Mouse (Mus musculus): ENCODE measurements around the gene Smchd1. TPM values are rescaled to one million over a fixed set of nuclear protein-coding genes. Genes with fewer than 3 reads are reported as not detected.

Smchd1 gene
- polyA plus RNA-seq, 1 experiment from 2014 or later, result 70.4 TPM

DNA sequence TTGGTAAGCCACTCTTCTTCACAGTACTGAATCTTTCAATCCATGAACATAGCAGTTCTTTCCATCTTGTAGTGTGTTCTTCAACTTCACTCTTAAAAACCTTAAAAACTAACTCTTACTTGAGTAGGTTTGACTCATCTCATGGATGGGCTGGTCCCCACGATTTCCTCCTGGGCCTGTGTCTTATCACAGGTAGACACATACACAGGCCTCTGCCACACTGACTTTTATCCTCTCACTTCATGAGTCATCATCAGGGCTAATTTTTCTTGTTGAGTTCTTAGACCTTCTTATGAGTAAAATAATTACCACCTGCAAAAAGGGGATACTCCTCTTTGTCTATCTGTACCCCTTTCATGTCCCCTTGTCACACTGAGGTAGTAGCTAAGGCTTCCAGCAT is 58.1 kb downstream of the Smchd1 start:
- Histone ChIP-seq H3K9ac (replicated peaks; ENCODE audit: low read depth, low read length) (no peak overlapping the region), H3K36me3 (ENCODE audit: control insufficient read depth, insufficient read depth, low read length) (peaks cover 11% of the 10 kb centered on the region; the same call in 1 of the 2 replicates), H3K4me3 (ENCODE audit: low read depth, low read length) (no peak overlapping the region), H3K4me1 (ENCODE audit: control insufficient read depth, insufficient read depth, low read length) (no peaks in the 10 kb centered on the region), H3K27ac (ENCODE audit: low read depth, low read length) (no peak overlapping the region), H3K27me3 (ENCODE audit: control insufficient read depth, insufficient read depth, low read length) (no peaks in the 10 kb centered on the region), H3K9me3 (ENCODE audit: control insufficient read depth, low read length) (no peaks in the 10 kb centered on the region; the same call in 1 of the 2 replicates), H3K4me2 (ENCODE audit: low read depth, low read length) (no peak overlapping the region)
- 97% methylated on average over 1 of the region's 1 CpGs for WGBS
- no peak for ATAC-seq (ENCODE audit: low read depth)

DNA sequence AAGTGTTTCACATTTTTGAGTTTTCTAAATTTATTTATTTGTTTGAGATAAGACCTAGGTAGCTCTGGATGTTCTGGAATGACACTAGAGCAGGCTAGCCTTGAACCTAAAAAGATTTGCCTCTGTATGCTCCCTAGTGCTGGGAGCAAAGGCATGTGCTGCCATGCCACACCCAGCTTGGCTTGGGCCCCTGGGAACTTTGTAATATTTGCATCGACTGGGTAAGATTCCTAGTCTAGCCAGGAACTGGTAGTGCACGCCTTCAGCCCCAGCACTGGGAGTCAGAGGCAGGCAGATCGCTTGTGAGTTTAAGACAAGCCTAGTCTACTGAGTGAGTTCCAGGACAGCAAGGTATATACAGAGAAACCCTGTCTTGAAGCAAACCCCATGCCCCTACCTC is 87.7 kb downstream of the Smchd1 start:
- Histone ChIP-seq H3K27me3 (ENCODE audit: control insufficient read depth, insufficient read depth, low read length) (no peaks in the 10 kb centered on the region), H3K36me3 (ENCODE audit: control insufficient read depth, insufficient read depth, low read length) (peaks cover 12% of the 10 kb centered on the region), H3K4me1 (ENCODE audit: control insufficient read depth, insufficient read depth, low read length) (no peaks in the 10 kb centered on the region), H3K27ac (ENCODE audit: low read depth, low read length) (no peak overlapping the region), H3K9me3 (ENCODE audit: control insufficient read depth, low read length) (no peaks in the 10 kb centered on the region), H3K9ac (replicated peaks; ENCODE audit: low read depth, low read length) (no peak overlapping the region), H3K4me2 (ENCODE audit: low read depth, low read length) (no peak overlapping the region), H3K4me3 (ENCODE audit: low read depth, low read length) (no peak overlapping the region)
- WGBS, result 93% methylated on average over 3 of the region's 3 CpGs
- no peak for ATAC-seq (ENCODE audit: low read depth)

GRCm38 (mm10) chr17:71380346-71380745 is 94.8 kb downstream of the Smchd1 start:
- Histone ChIP-seq H3K27me3 (ENCODE audit: control insufficient read depth, insufficient read depth, low read length) (no peaks in the 10 kb centered on the region), H3K4me2 (ENCODE audit: low read depth, low read length) (no peak overlapping the region), H3K9me3 (ENCODE audit: control insufficient read depth, low read length) (no peaks in the 10 kb centered on the region), H3K4me3 (ENCODE audit: low read depth, low read length) (no peak overlapping the region), H3K9ac (replicated peaks; ENCODE audit: low read depth, low read length) (no peak overlapping the region), H3K4me1 (ENCODE audit: control insufficient read depth, insufficient read depth, low read length) (no peaks in the 10 kb centered on the region), H3K27ac (ENCODE audit: low read depth, low read length) (no peak overlapping the region), H3K36me3 (ENCODE audit: control insufficient read depth, insufficient read depth, low read length) (no peaks in the 10 kb centered on the region; the same call in 1 of the 2 replicates)
- ATAC-seq (ENCODE audit: low read depth), result no peak
- 82% methylated on average over 14 of the region's 14 CpGs for WGBS

GRCm38 (mm10) chr17:71377901-71378300 is 97.2 kb downstream of the Smchd1 start:
- no peak overlapping the region for H3K27ac ChIP-seq (ENCODE audit: low read depth, low read length)
- no peaks in the 10 kb centered on the region for H3K4me1 ChIP-seq (ENCODE audit: control insufficient read depth, insufficient read depth, low read length)
- no peak overlapping the region for H3K4me2 ChIP-seq (ENCODE audit: low read depth, low read length)
- no peak overlapping the region for H3K9ac ChIP-seq (replicated peaks; ENCODE audit: low read depth, low read length)
- 52% methylated on average over 4 of the region's 4 CpGs for WGBS
- H3K4me3 ChIP-seq (ENCODE audit: low read depth, low read length), result no peak overlapping the region
- H3K9me3 ChIP-seq (ENCODE audit: control insufficient read depth, low read length), result no peaks in the 10 kb centered on the region
- no peaks in the 10 kb centered on the region for H3K27me3 ChIP-seq (ENCODE audit: control insufficient read depth, insufficient read depth, low read length)
- no peak for ATAC-seq (ENCODE audit: low read depth)
- no peaks in the 10 kb centered on the region; the same call in none of the 2 replicates for H3K36me3 ChIP-seq (ENCODE audit: control insufficient read depth, insufficient read depth, low read length)

GRCm38 (mm10) chr17:71355526-71355925 is 119.6 kb downstream of the Smchd1 start:
- peaks cover 21% of the 10 kb centered on the region for H3K36me3 ChIP-seq (ENCODE audit: control insufficient read depth, insufficient read depth, low read length)
- no peaks in the 10 kb centered on the region for H3K4me1 ChIP-seq (ENCODE audit: control insufficient read depth, insufficient read depth, low read length)
- no peak overlapping the region for H3K27ac ChIP-seq (ENCODE audit: low read depth, low read length)
- no peak overlapping the region for H3K9ac ChIP-seq (replicated peaks; ENCODE audit: low read depth, low read length)
- H3K4me2 ChIP-seq (ENCODE audit: low read depth, low read length), result no peak overlapping the region
- 80% methylated on average over 3 of the region's 3 CpGs for WGBS
- H3K4me3 ChIP-seq (ENCODE audit: low read depth, low read length), result no peak overlapping the region
- no peaks in the 10 kb centered on the region for H3K9me3 ChIP-seq (ENCODE audit: control insufficient read depth, low read length)
- H3K27me3 ChIP-seq (ENCODE audit: control insufficient read depth, insufficient read depth, low read length), result no peaks in the 10 kb centered on the region
- ATAC-seq (ENCODE audit: low read depth), result no peak

DNA sequence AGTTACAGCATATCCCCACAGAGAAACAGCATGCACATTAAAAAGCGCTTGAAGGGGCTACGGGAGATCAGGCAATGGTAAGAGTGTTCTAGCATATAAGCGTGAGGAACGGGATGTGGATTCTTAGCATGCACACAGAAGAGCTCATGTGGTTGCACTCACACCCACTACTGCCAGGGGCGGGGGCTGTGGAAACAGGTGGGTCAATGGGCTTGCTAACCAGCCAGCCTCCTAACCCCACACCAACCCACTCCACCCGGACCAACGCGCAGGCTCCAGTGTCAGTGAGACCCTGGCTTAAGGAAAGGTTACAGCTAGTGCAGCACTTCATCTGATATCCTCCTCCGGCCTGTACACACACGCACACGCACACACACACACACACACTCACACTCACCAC is 120.9 kb downstream of the Smchd1 start:
- peaks cover 19% of the 10 kb centered on the region for H3K36me3 ChIP-seq (ENCODE audit: control insufficient read depth, insufficient read depth, low read length)
- no peak for ATAC-seq (ENCODE audit: low read depth)
- no peaks in the 10 kb centered on the region for H3K4me1 ChIP-seq (ENCODE audit: control insufficient read depth, insufficient read depth, low read length)
- no peak overlapping the region for H3K9ac ChIP-seq (replicated peaks; ENCODE audit: low read depth, low read length)
- no peak overlapping the region for H3K27ac ChIP-seq (ENCODE audit: low read depth, low read length)
- H3K27me3 ChIP-seq (ENCODE audit: control insufficient read depth, insufficient read depth, low read length), result no peaks in the 10 kb centered on the region
- H3K4me3 ChIP-seq (ENCODE audit: low read depth, low read length), result no peak overlapping the region
- 95% methylated on average over 11 of the region's 11 CpGs for WGBS
- no peaks in the 10 kb centered on the region for H3K9me3 ChIP-seq (ENCODE audit: control insufficient read depth, low read length)
- H3K4me2 ChIP-seq (ENCODE audit: low read depth, low read length), result no peak overlapping the region

GRCm38 (mm10) chr17:71348188-71348587 is 127.0 kb downstream of the Smchd1 start:
- Histone ChIP-seq H3K27ac (ENCODE audit: low read depth, low read length) (no peak overlapping the region), H3K9me3 (ENCODE audit: control insufficient read depth, low read length) (no peaks in the 10 kb centered on the region), H3K4me1 (ENCODE audit: control insufficient read depth, insufficient read depth, low read length) (no peaks in the 10 kb centered on the region), H3K4me2 (ENCODE audit: low read depth, low read length) (no peak overlapping the region), H3K36me3 (ENCODE audit: control insufficient read depth, insufficient read depth, low read length) (peaks cover 35% of the 10 kb centered on the region), H3K9ac (replicated peaks; ENCODE audit: low read depth, low read length) (no peak overlapping the region), H3K27me3 (ENCODE audit: control insufficient read depth, insufficient read depth, low read length) (no peaks in the 10 kb centered on the region), H3K4me3 (ENCODE audit: low read depth, low read length) (no peak overlapping the region)
- 82% methylated on average over 3 of the region's 3 CpGs for WGBS
- no peak for ATAC-seq (ENCODE audit: low read depth)

DNA sequence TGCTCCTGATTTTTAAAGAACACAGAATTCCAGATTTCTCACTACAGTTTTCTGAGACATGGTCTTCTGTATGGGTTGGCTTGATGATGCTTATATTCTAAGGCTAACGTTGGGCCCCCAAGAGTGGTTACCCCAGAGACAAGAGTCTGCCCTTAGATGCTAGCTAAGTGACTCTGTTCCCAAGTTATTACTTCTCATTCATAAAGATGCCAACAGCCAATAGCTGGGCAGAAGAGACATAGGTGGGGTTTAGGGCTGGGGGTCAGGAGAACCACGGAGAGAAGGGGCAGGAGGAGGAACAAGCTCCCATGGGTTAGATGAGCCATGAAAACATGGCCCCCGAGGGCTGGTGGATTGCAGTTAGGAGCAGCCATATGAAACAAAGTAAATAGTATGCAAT is 133.1 kb downstream of the Smchd1 start:
- no peaks in the 10 kb centered on the region for H3K9me3 ChIP-seq (ENCODE audit: control insufficient read depth, low read length)
- no peak overlapping the region for H3K4me3 ChIP-seq (ENCODE audit: low read depth, low read length)
- no peak overlapping the region for H3K4me2 ChIP-seq (ENCODE audit: low read depth, low read length)
- H3K27me3 ChIP-seq (ENCODE audit: control insufficient read depth, insufficient read depth, low read length), result no peaks in the 10 kb centered on the region
- no peak for ATAC-seq (ENCODE audit: low read depth)
- peaks cover 5% of the 10 kb centered on the region; the same call in 1 of the 2 replicates for H3K36me3 ChIP-seq (ENCODE audit: control insufficient read depth, insufficient read depth, low read length)
- no peak overlapping the region for H3K27ac ChIP-seq (ENCODE audit: low read depth, low read length)
- no peak overlapping the region for H3K9ac ChIP-seq (replicated peaks; ENCODE audit: low read depth, low read length)
- WGBS, result 88% methylated on average over 3 of the region's 3 CpGs
- no peaks in the 10 kb centered on the region for H3K4me1 ChIP-seq (ENCODE audit: control insufficient read depth, insufficient read depth, low read length)

- Histone ChIP-seq H3K9me3 (ENCODE audit: control insufficient read depth, low read length) (no peaks in the 10 kb centered on the region), H3K27me3 (ENCODE audit: control insufficient read depth, insufficient read depth, low read length) (no peaks in the 10 kb centered on the region), H3K36me3 (ENCODE audit: control insufficient read depth, insufficient read depth, low read length) (no peaks in the 10 kb centered on the region), H3K4me2 (ENCODE audit: low read depth, low read length) (no peak overlapping the region), H3K4me3 (ENCODE audit: low read depth, low read length) (no peak overlapping the region), H3K27ac (ENCODE audit: low read depth, low read length) (no peak overlapping the region), H3K9ac (replicated peaks; ENCODE audit: low read depth, low read length) (no peak overlapping the region), H3K4me1 (ENCODE audit: control insufficient read depth, insufficient read depth, low read length) (no peaks in the 10 kb centered on the region)
- ATAC-seq (ENCODE audit: low read depth), result no peak
- WGBS, result 91% methylated on average over 6 of the region's 6 CpGs
Observed at GRCm38 (mm10) chr17:71338627-71339026, 136.5 kb downstream of the Smchd1 start.

DNA sequence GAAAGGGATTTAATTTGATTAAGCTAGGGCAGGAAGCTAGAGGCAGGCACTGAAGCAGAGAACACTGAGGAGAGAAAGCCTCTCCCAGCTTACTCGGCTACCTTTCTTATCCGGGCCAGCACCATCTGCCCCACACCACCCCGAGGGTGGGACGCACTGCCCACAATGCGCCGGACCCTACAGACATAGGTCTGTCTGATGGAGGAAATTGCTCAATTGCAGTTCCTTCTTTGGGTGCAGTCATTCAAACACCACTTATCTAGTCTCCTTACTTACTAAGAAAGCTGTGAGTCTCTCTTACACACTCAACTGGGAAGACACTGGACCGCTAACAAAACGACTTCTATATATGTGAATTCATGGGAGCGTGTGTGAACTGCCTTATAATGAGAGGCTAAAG is 137.6 kb downstream of the Smchd1 start:
- Histone ChIP-seq H3K4me3 (ENCODE audit: low read depth, low read length) (no peak overlapping the region), H3K27me3 (ENCODE audit: control insufficient read depth, insufficient read depth, low read length) (no peaks in the 10 kb centered on the region), H3K9me3 (ENCODE audit: control insufficient read depth, low read length) (no peaks in the 10 kb centered on the region), H3K4me1 (ENCODE audit: control insufficient read depth, insufficient read depth, low read length) (no peaks in the 10 kb centered on the region), H3K4me2 (ENCODE audit: low read depth, low read length) (no peak overlapping the region), H3K27ac (ENCODE audit: low read depth, low read length) (no peak overlapping the region), H3K9ac (replicated peaks; ENCODE audit: low read depth, low read length) (no peak overlapping the region), H3K36me3 (ENCODE audit: control insufficient read depth, insufficient read depth, low read length) (no peaks in the 10 kb centered on the region)
- WGBS, result 97% methylated on average over 9 of the region's 9 CpGs
- no peak for ATAC-seq (ENCODE audit: low read depth)

Measured in neural tube, embryonic 14.5 days (tissue).